Mouse (Mus musculus): ENCODE results near the gene Maml3. TPM values are rescaled to one million over a fixed set of nuclear protein-coding genes. Genes with fewer than 3 reads are reported as not detected.

Maml3 gene
- polyA plus RNA-seq, 1 experiment from 2014 or later = 5.1 TPM

GRCm38 (mm10) chr3:51876729-51877128 lies 228.1 kb downstream of the Maml3 start:
- H3K27ac ChIP-seq = no peak overlapping the region
- H3K4me3 ChIP-seq = no peak overlapping the region
- peaks cover 19% of the 10 kb centered on the region for H3K4me1 ChIP-seq
- no peaks in the 10 kb centered on the region for H3K9me3 ChIP-seq
- WGBS = 82% methylated on average over 9 of the region's 9 CpGs
- H3K27me3 ChIP-seq = no peaks in the 10 kb centered on the region
- no peak overlapping the region for H3K9ac ChIP-seq
- no peak for ATAC-seq (ENCODE audit: insufficient number of reproducible peaks, low FRiP score, low TSS enrichment, low read depth)
- H3K4me2 ChIP-seq = no peak overlapping the region
- no peaks in the 10 kb centered on the region for H3K36me3 ChIP-seq

DNA sequence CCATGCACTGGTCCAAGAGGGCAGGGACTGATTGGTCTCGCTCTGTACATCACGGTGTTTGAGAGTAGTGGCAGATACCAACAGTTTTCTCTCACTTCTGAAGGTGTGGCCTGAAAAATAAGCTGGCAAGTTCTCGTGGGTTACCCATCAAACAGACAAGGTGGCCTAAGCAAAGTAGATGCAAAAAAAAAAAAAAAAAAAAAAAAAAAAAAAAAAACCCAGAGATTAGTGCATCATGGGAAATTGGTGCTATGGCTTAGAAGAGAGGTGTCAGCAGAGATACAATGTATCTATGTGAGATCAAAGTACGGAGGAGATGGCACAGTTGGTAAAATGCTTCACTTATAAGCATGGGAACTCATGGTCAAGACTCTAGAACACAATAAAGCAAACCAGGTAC lies 229.2 kb downstream of the Maml3 start:
- no peak overlapping the region for H3K4me3 ChIP-seq
- no peaks in the 10 kb centered on the region for H3K27me3 ChIP-seq
- H3K4me2 ChIP-seq = no peak overlapping the region
- no peaks in the 10 kb centered on the region for H3K36me3 ChIP-seq
- no peak for ATAC-seq (ENCODE audit: insufficient number of reproducible peaks, low FRiP score, low TSS enrichment, low read depth)
- H3K9me3 ChIP-seq = no peaks in the 10 kb centered on the region
- no peak overlapping the region for H3K9ac ChIP-seq
- H3K27ac ChIP-seq = no peak overlapping the region
- peaks cover 14% of the 10 kb centered on the region for H3K4me1 ChIP-seq
- WGBS = 84% methylated on average over 4 of the region's 4 CpGs

DNA sequence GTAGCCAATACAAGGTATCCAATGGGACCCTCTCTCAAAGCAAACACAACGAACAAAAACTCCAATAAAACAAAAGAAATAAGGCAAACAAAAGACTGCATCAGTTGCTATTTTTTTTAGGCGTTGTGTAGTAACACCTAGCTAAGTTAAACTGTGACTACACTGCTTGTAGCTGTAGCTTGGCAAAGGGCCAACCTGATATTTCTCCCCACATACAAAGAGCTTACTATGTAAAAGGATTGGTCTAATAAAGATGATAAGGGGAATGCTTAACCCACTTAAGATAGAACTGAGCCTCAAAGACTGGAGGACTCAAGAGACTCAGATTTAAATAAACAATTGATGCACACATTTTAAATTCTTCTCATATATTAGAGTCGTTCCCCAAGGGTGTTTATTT lies 230.6 kb downstream of the Maml3 start:
- Histone ChIP-seq H3K9me3 (no peaks in the 10 kb centered on the region), H3K27me3 (no peaks in the 10 kb centered on the region), H3K4me1 (peaks cover 6% of the 10 kb centered on the region), H3K36me3 (no peaks in the 10 kb centered on the region), H3K4me2 (no peak overlapping the region), H3K27ac (no peak overlapping the region), H3K9ac (no peak overlapping the region), H3K4me3 (no peak overlapping the region)
- ATAC-seq (ENCODE audit: insufficient number of reproducible peaks, low FRiP score, low TSS enrichment, low read depth) = no peak
- 70% methylated on average over 3 of the region's 3 CpGs for WGBS

GRCm38 (mm10) chr3:51872771-51873170 lies 232.1 kb downstream of the Maml3 start:
- no peaks in the 10 kb centered on the region for H3K9me3 ChIP-seq
- H3K4me2 ChIP-seq = no peak overlapping the region
- H3K27ac ChIP-seq = no peak overlapping the region
- H3K27me3 ChIP-seq = no peaks in the 10 kb centered on the region
- 34% methylated on average over 4 of the region's 4 CpGs for WGBS
- ATAC-seq (ENCODE audit: insufficient number of reproducible peaks, low FRiP score, low TSS enrichment, low read depth) = no peak
- H3K4me3 ChIP-seq = no peak overlapping the region
- H3K9ac ChIP-seq = no peak overlapping the region
- no peaks in the 10 kb centered on the region for H3K36me3 ChIP-seq
- peaks cover 6% of the 10 kb centered on the region for H3K4me1 ChIP-seq

DNA sequence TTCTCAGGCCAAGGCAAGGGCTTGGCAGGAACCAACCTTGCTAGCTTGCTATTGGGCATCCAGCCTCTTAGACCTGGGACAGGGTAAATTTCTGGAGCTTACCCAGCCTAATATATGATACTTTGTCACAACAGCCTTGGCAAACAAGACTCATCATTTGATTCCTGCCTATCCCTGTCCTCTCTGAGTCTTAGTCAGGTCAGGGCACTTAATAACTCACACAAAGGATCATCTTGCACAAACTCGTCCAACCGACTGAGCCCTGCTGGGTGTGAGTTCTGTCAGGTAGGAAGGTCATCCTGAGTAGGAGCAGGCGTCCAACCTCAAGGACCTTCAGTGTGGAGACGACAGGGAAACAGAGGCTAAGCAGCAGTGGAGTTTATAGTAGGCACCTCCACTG lies 233.5 kb downstream of the Maml3 start:
- Histone ChIP-seq H3K27me3 (no peaks in the 10 kb centered on the region), H3K36me3 (no peaks in the 10 kb centered on the region), H3K9ac (no peak overlapping the region), H3K4me1 (peaks cover 6% of the 10 kb centered on the region), H3K27ac (no peak overlapping the region), H3K4me3 (no peak overlapping the region), H3K4me2 (no peak overlapping the region), H3K9me3 (no peaks in the 10 kb centered on the region)
- ATAC-seq (ENCODE audit: insufficient number of reproducible peaks, low FRiP score, low TSS enrichment, low read depth) = no peak
- WGBS = 77% methylated on average over 4 of the region's 4 CpGs

GRCm38 (mm10) chr3:51869980-51870379 lies 234.9 kb downstream of the Maml3 start:
- Histone ChIP-seq H3K4me1 (peaks cover 6% of the 10 kb centered on the region), H3K27me3 (no peaks in the 10 kb centered on the region), H3K27ac (no peak overlapping the region), H3K36me3 (no peaks in the 10 kb centered on the region), H3K4me3 (no peak overlapping the region), H3K4me2 (no peak overlapping the region), H3K9ac (no peak overlapping the region), H3K9me3 (no peaks in the 10 kb centered on the region)
- no peak for ATAC-seq (ENCODE audit: insufficient number of reproducible peaks, low FRiP score, low TSS enrichment, low read depth)
- WGBS = 76% methylated on average over 6 of the region's 6 CpGs

- no peaks in the 10 kb centered on the region for H3K9me3 ChIP-seq
- no peak overlapping the region for H3K4me2 ChIP-seq
- peaks cover 6% of the 10 kb centered on the region for H3K4me1 ChIP-seq
- H3K4me3 ChIP-seq = no peak overlapping the region
- no peaks in the 10 kb centered on the region for H3K27me3 ChIP-seq
- H3K27ac ChIP-seq = no peak overlapping the region
- WGBS = 46% methylated on average over 5 of the region's 5 CpGs
- no peaks in the 10 kb centered on the region for H3K36me3 ChIP-seq
- no peak for ATAC-seq (ENCODE audit: insufficient number of reproducible peaks, low FRiP score, low TSS enrichment, low read depth)
- H3K9ac ChIP-seq = no peak overlapping the region
These were observed 236.0 kb downstream of the Maml3 start for GRCm38 (mm10) chr3:51868857-51869256.

DNA sequence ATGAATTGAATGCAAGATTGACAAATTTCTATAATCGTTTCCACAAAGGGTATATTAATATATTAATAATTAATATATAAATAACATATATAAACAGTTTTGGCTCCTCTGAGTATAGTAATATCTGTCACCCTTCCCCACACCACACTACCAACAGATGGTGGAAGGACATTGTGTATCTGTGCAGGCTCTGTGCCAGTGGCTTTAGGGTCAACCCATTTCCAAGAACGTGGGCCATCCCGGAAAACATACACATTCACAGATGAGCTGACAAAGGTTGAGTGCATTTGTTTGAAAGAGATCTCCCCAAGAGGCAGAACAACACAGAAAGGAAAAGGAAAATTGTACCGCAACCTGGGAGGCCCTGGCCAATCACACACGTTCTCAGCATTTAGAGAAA lies 238.4 kb downstream of the Maml3 start:
- 88% methylated on average over 5 of the region's 5 CpGs for WGBS
- ATAC-seq (ENCODE audit: insufficient number of reproducible peaks, low FRiP score, low TSS enrichment, low read depth) = no peak

GRCm38 (mm10) chr3:51861631-51862030 lies 243.2 kb downstream of the Maml3 start:
- no peaks in the 10 kb centered on the region for H3K9me3 ChIP-seq
- H3K4me1 ChIP-seq = peaks cover 2% of the 10 kb centered on the region; the same call in 1 of the 2 replicates
- no peak overlapping the region for H3K9ac ChIP-seq
- WGBS = 73% methylated on average over 9 of the region's 9 CpGs
- ATAC-seq (ENCODE audit: insufficient number of reproducible peaks, low FRiP score, low TSS enrichment, low read depth) = no peak
- no peaks in the 10 kb centered on the region for H3K36me3 ChIP-seq
- no peak overlapping the region for H3K4me2 ChIP-seq
- H3K4me3 ChIP-seq = no peak overlapping the region
- H3K27me3 ChIP-seq = no peaks in the 10 kb centered on the region
- no peak overlapping the region for H3K27ac ChIP-seq

More for the DNA sequence above, 238.4 kb downstream of the Maml3 start:
- Histone ChIP-seq H3K36me3 (no peaks in the 10 kb centered on the region), H3K9ac (no peak overlapping the region), H3K4me3 (no peak overlapping the region), H3K27ac (no peak overlapping the region), H3K4me2 (no peak overlapping the region), H3K4me1 (peaks cover 4% of the 10 kb centered on the region; the same call in 1 of the 2 replicates), H3K9me3 (no peaks in the 10 kb centered on the region), H3K27me3 (no peaks in the 10 kb centered on the region)

GRCm38 (mm10) chr3:51860458-51860857 lies 244.4 kb downstream of the Maml3 start:
- ATAC-seq (ENCODE audit: insufficient number of reproducible peaks, low FRiP score, low TSS enrichment, low read depth) = no peak

GRCm38 (mm10) chr3:51859208-51859607 lies 245.7 kb downstream of the Maml3 start:
- WGBS = 48% methylated on average over 2 of the region's 2 CpGs
- no peak for ATAC-seq (ENCODE audit: insufficient number of reproducible peaks, low FRiP score, low TSS enrichment, low read depth)
- Histone ChIP-seq H3K27ac (0 out of 2 replicates have a peak overlapping the region, but pooled peaks have one; percentile 33), H3K36me3 (peaks cover 10% of the 10 kb centered on the region), H3K4me3 (no peak overlapping the region), H3K4me2 (no peak overlapping the region), H3K9me3 (no peaks in the 10 kb centered on the region), H3K4me1 (peaks cover 2% of the 10 kb centered on the region; the same call in 1 of the 2 replicates), H3K9ac (no peak overlapping the region), H3K27me3 (no peaks in the 10 kb centered on the region)

More at GRCm38 (mm10) chr3:51860458-51860857, 244.4 kb downstream of the Maml3 start:
- no peak overlapping the region for H3K4me3 ChIP-seq
- H3K27ac ChIP-seq = no peak overlapping the region
- no peak overlapping the region for H3K9ac ChIP-seq
- H3K4me2 ChIP-seq = no peak overlapping the region
- H3K4me1 ChIP-seq = peaks cover 2% of the 10 kb centered on the region; the same call in 1 of the 2 replicates
- H3K36me3 ChIP-seq = peaks cover 7% of the 10 kb centered on the region
- no peaks in the 10 kb centered on the region for H3K27me3 ChIP-seq
- no peaks in the 10 kb centered on the region for H3K9me3 ChIP-seq
- WGBS = 82% methylated on average over 7 of the region's 7 CpGs

- Histone ChIP-seq H3K4me2 (no peak overlapping the region), H3K4me1 (no peaks in the 10 kb centered on the region), H3K36me3 (peaks cover 10% of the 10 kb centered on the region), H3K9ac (no peak overlapping the region), H3K27ac (no peak overlapping the region), H3K4me3 (no peak overlapping the region), H3K9me3 (no peaks in the 10 kb centered on the region), H3K27me3 (no peaks in the 10 kb centered on the region)
- 86% methylated on average over 10 of the region's 10 CpGs for WGBS
- no peak for ATAC-seq (ENCODE audit: insufficient number of reproducible peaks, low FRiP score, low TSS enrichment, low read depth)
These were observed 250.7 kb downstream of the Maml3 start for GRCm38 (mm10) chr3:51854152-51854551.

- H3K36me3 ChIP-seq = peaks cover 10% of the 10 kb centered on the region
- 86% methylated on average over 7 of the region's 7 CpGs for WGBS
- H3K9ac ChIP-seq = no peak overlapping the region
- H3K4me1 ChIP-seq = no peaks in the 10 kb centered on the region
- H3K4me3 ChIP-seq = no peak overlapping the region
- no peaks in the 10 kb centered on the region for H3K9me3 ChIP-seq
- no peak overlapping the region for H3K4me2 ChIP-seq
- no peaks in the 10 kb centered on the region for H3K27me3 ChIP-seq
- ATAC-seq (ENCODE audit: insufficient number of reproducible peaks, low FRiP score, low TSS enrichment, low read depth) = no peak
- no peak overlapping the region for H3K27ac ChIP-seq
These were observed 251.3 kb downstream of the Maml3 start for GRCm38 (mm10) chr3:51853610-51854009.
